Comparison of ENCODE assay signal across 8 mouse cellular contexts in the genomic region with DNA sequence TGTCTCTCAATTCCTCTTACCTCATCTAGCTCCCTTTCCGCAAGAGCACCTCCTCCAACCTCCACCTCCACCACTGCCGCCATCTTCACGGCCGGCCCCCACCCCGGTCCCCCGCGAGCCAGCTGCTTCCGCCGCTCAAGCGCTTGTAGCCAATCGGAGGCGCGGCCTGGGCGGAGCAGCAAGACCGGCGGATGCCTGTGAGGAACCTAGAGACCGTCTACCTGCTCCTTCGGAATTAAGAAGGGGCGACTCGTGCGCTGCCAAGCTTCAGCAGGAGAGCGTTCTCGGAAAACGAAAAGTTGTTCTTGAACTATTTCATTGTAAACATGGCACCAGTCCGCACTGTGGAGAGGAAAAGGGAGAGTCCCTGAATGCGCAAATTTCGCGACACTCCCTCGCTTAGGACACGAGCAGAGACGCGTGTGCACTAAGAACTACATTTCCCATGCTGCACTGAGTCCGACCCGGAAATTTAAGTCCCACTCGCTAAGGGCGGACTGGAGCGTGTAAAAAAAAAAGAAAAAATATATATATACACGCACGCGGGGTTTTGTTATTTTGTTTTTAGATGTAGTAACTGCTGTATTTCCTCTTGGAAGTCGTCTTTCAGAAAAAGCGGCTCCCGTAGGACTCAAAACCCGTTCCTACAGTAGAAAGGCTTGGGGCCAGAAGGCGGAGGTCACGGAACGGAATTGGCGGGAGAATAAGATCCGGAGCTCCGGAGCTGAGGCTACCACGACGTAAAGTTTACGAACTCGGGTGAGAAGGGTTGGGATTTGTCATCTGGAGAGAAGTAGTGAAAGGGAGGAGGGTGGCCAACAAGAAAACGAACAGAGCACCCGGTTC. TPM values are rescaled to one million over a fixed set of nuclear protein-coding genes. Genes with fewer than 3 reads are reported as not detected.
DNase-seq lines count a peak whose midpoint lies in the region; ATAC-seq and TF ChIP-seq lines count a peak whose summit lies in the region.

A gene (minus strand): TSS at position 424 of the 846 bp plus-strand sequence.
A gene (plus strand): TSS at position 466 of the 846 bp plus-strand sequence.
A gene (plus strand): TSS at position 668 of the 846 bp plus-strand sequence.

- H3K36me3 ChIP-seq in megakaryocyte, embryonic 14.5 days (replicated peaks; ENCODE audit: low read length), result peaks cover 9% of the 10 kb centered on the region

- peak within 1 kb of the TSS; percentile 60 for H3K4me3 ChIP-seq in cortical plate, adult 2 months (ENCODE audit: insufficient read depth, low read length)
- peak within 1 kb of the TSS; percentile 95 for H3K4me3 ChIP-seq in megakaryocyte, embryonic 14.5 days (replicated peaks)

- no peaks in the 10 kb centered on the region for H3K27me3 ChIP-seq in megakaryocyte, embryonic 14.5 days (replicated peaks)

- DNase-seq in gastrocnemius, adult 8-10 months (ENCODE audit: low spot score in 2 of 2), result peak; percentile 87
- DNase-seq in hindlimb bud, embryonic 11.5 days (ENCODE audit: extremely low spot score, low read depth, low spot score), result peak; percentile 94
- DNase-seq in left cerebral cortex, adult 8-10 months (ENCODE audit: low spot score in 2 of 2), result peak; percentile 89 to 93
- peak; percentile 96 for DNase-seq in right cerebral cortex, postnatal 10 days (ENCODE audit: low spot score in 2 of 2)
- DNase-seq in urinary bladder, postnatal 25 days (ENCODE audit: low spot score), result peak; percentile 86

- no peak for TF ChIP-seq CTCF in cortical plate, adult 2 months (IDR thresholded peaks at IDR 0.05; ENCODE audit: extremely low read depth, insufficient read depth, low read length)

- H3K4me1 ChIP-seq in cortical plate, adult 2 months (ENCODE audit: control insufficient read depth, insufficient read depth, low read length), result peaks cover 3% of the 10 kb centered on the region; the same call in 1 of the 2 replicates
- peaks cover 33% of the 10 kb centered on the region for H3K4me1 ChIP-seq in megakaryocyte, embryonic 14.5 days

- ATAC-seq in activated CD4-positive, CD25-positive, alpha-beta regulatory T cell, adult 4 months, result peak; percentile 98

- peak within 1 kb of the TSS; percentile 51 for H3K27ac ChIP-seq in cortical plate, adult 2 months (ENCODE audit: insufficient read depth, low read length)

- H3K9me3 ChIP-seq in megakaryocyte, embryonic 14.5 days, result no peaks in the 10 kb centered on the region

- TF ChIP-seq POLR2A in cortical plate, adult 2 months (IDR thresholded peaks at IDR 0.05; ENCODE audit: extremely low read depth, insufficient read depth, low read length), result peak; percentile 47

RNA-seq across cellular contexts. Expression of the first gene that starts in this region (rescaled TPM):
- polyA plus RNA-seq in activated CD4-positive, CD25-positive, alpha-beta regulatory T cell, adult 4 months (2017; shearing (Covaris generic)), result 10 to 100 TPM; 19.5 to 20.2 TPM
- 55.9 and 59.4 TPM in 2 replicates for polyA plus RNA-seq in cortical plate, adult 2 months (2012; rRNA removed)
- total RNA-seq in gastrocnemius, adult 8-10 months (2022), result 10 to 100 TPM; 25.1 to 29.6 (median 27.5) TPM
- total RNA-seq in left cerebral cortex, adult 8-10 months (2022), result 10 to 100 TPM; 45.4 to 51.5 (median 47.8) TPM
- polyA plus RNA-seq in megakaryocyte, embryonic 14.5 days (2012; ENCODE audit: insufficient read depth, low replicate concordance), result 2.8 TPM in 1 of 2 replicates, not detected in the other

RNA-seq across cellular contexts. Expression of the second gene that starts in this region (rescaled TPM):
- 10 to 100 TPM; 14.4 to 15.2 TPM for polyA plus RNA-seq in activated CD4-positive, CD25-positive, alpha-beta regulatory T cell, adult 4 months (2017; shearing (Covaris generic))
- polyA plus RNA-seq in cortical plate, adult 2 months (2012; rRNA removed), result 38.4 and 43.8 TPM in 2 replicates
- 1 to 10 TPM; 2.9 to 6.4 (median 3.2) TPM for total RNA-seq in gastrocnemius, adult 8-10 months (2022)
- total RNA-seq in left cerebral cortex, adult 8-10 months (2022), result 10 to 100 TPM; 20.4 to 28.8 (median 24.4) TPM
- 4.0 and 5.4 TPM in 2 replicates for polyA plus RNA-seq in megakaryocyte, embryonic 14.5 days (2012; ENCODE audit: insufficient read depth, low replicate concordance)

RNA-seq across cellular contexts. Expression of the third gene that starts in this region (rescaled TPM):
- under 1 TPM in 1 of 2 experiments, not detected in 1; 0.83 TPM for polyA plus RNA-seq in activated CD4-positive, CD25-positive, alpha-beta regulatory T cell, adult 4 months (2017; shearing (Covaris generic))
- polyA plus RNA-seq in cortical plate, adult 2 months (2012; rRNA removed), result 1.9 and 2.8 TPM in 2 replicates
- total RNA-seq in gastrocnemius, adult 8-10 months (2022), result 1 to 10 TPM in 1 of 4 experiments, under 1 TPM in 3; 0.22 to 1.1 (median 0.76) TPM
- total RNA-seq in left cerebral cortex, adult 8-10 months (2022), result 1 to 10 TPM in 3 of 4 experiments, under 1 TPM in 1; 0.63 to 2.4 (median 1.5) TPM
- polyA plus RNA-seq in megakaryocyte, embryonic 14.5 days (2012; ENCODE audit: insufficient read depth, low replicate concordance), result 0.51 and 0.64 TPM in 2 replicates

Comparison
In these comparisons a context has a peak if more than half of its experiments do, and no peak if none do; other contexts are left out.
1. Peak in every context shown above with its lines: DNase-seq, ATAC-seq, H3K4me3 ChIP-seq and H3K27ac ChIP-seq.